Mouse (Mus musculus): Measurements from ENCODE around the gene Hdc.

Hdc gene

GRCm38 (mm10) chr2:126555533-126555932, 63.6 kb downstream of the Hdc start:
- DNase-seq (ENCODE audit: inconsistent age in 2 of 2, low spot score in 1 of 2), result no peak

GRCm38 (mm10) chr2:126553291-126553639, 65.8 kb downstream of the Hdc start:
- DNase-seq (ENCODE audit: inconsistent age in 2 of 2, low spot score in 1 of 2), result no peak

- peak; percentile 23 to 63 for DNase-seq (ENCODE audit: inconsistent age in 2 of 2, low spot score in 1 of 2)
These were observed 66.5 kb downstream of the Hdc start, which contains the start of gene Slc27a2 for GRCm38 (mm10) chr2:126552357-126553290. Slc27a2 (plus strand) TSS chr2:126552407.

- DNase-seq (ENCODE audit: inconsistent age in 2 of 2, low spot score in 1 of 2), result no peak
These were observed 67.2 kb downstream of the Hdc start for GRCm38 (mm10) chr2:126551896-126552295.

GRCm38 (mm10) chr2:126551244-126551890, 67.7 kb downstream of the Hdc start:
- no peak for DNase-seq (ENCODE audit: inconsistent age in 2 of 2, low spot score in 1 of 2)

GRCm38 (mm10) chr2:126549681-126550080, 69.4 kb downstream of the Hdc start:
- no peak for DNase-seq (ENCODE audit: inconsistent age in 2 of 2, low spot score in 1 of 2)

GRCm38 (mm10) chr2:126546392-126546791, 72.7 kb downstream of the Hdc start:
- no peak for DNase-seq (ENCODE audit: inconsistent age in 2 of 2, low spot score in 1 of 2)

GRCm38 (mm10) chr2:126545297-126545696, 73.8 kb downstream of the Hdc start:
- no peak for DNase-seq (ENCODE audit: inconsistent age in 2 of 2, low spot score in 1 of 2)

Data from adrenal gland, adult (tissue).